Mouse (Mus musculus) CH12.LX (cell line): ENCODE results near the gene Lrrc49. TPM values are rescaled to one million over a fixed set of nuclear protein-coding genes. Genes with fewer than 3 reads are reported as not detected.
A peak's percentile ranks its signal among the peaks of the same experiment; 100 is the strongest.

Source experiments
- DNase-seq: peaks from one replicate; pipeline ENCODE4 v3.0.0-alpha.2; 2013; ENCODE audit errors: extremely low read depth
- H3K27ac ChIP-seq: 2 replicates; pipeline ENCODE4 v1.5.1; 2012; ENCODE audit warnings: low read depth, mild to moderate bottlenecking, control low read depth, moderate library complexity; ENCODE audit not compliant: insufficient read depth
- H3K27me3 ChIP-seq: replicated peaks from 2 replicates; pipeline ENCODE3; 2012; ENCODE audit warnings: inconsistent platforms
- H3K36me3 ChIP-seq, 2 experiments: replicated peaks in 1 of 2; 2 replicates each; pipeline versions ENCODE3 to v1.6.1; 2012; ENCODE audit warnings: inconsistent platforms in 1 of 2, low read length in 1 of 2, mild to moderate bottlenecking in 1 of 2, mixed read lengths in 1 of 2, moderate library complexity in 1 of 2; ENCODE audit not compliant: control insufficient read depth in 1 of 2, insufficient read depth in 1 of 2
- H3K4me1 ChIP-seq, 2 experiments: 2 replicates each; pipeline ENCODE4 v1.6.1; 2012; ENCODE audit warnings: inconsistent platforms in 1 of 2, moderate library complexity in 1 of 2; ENCODE audit not compliant: insufficient read depth in 2 of 2, control insufficient read depth in 1 of 2
- H3K4me2 ChIP-seq: 2 replicates; pipeline ENCODE4 v1.6.1; 2012; ENCODE audit warnings: low read depth, mild to moderate bottlenecking, control low read depth; ENCODE audit not compliant: poor library complexity, insufficient read depth, severe bottlenecking
- H3K4me3 ChIP-seq, 3 experiments: fragments of 150-350 bp in 1 of 3; sonication (generic) in 1 of 3; replicated peaks in 1 of 3; 2 replicates each; pipeline versions ENCODE3 to v1.5.1; 2011 to 2012; ENCODE audit warnings: low read depth in 2 of 3, low read length in 2 of 3, mild to moderate bottlenecking in 2 of 3, moderate library complexity in 2 of 3, control low read depth in 1 of 3, improper control_type of control experiment in 1 of 3, inconsistent platforms in 1 of 3, mixed read lengths in 1 of 3; ENCODE audit not compliant: poor library complexity in 1 of 3
- H3K79me2 ChIP-seq: replicated peaks from 2 replicates; pipeline ENCODE4 v1.6.1; 2012; ENCODE audit warnings: mild to moderate bottlenecking, moderate library complexity; ENCODE audit not compliant: control insufficient read depth, poor library complexity, insufficient read depth, severe bottlenecking; ENCODE audit errors: extremely low read depth
- H3K9ac ChIP-seq: 2 replicates; pipeline ENCODE4 v1.6.1; 2012; ENCODE audit warnings: low read depth, mild to moderate bottlenecking, control low read depth, moderate library complexity; ENCODE audit not compliant: insufficient read depth
- H3K9me3 ChIP-seq: replicated peaks from 2 replicates; pipeline ENCODE3; 2012; ENCODE audit warnings: low read length, inconsistent platforms, mixed read lengths
- BHLHE40 ChIP-seq: IDR thresholded peaks from 2 replicates; pipeline ENCODE4 v1.6.1; 2011; ENCODE audit warnings: mild to moderate bottlenecking, low read depth, low read length, improper control_type of control experiment
- GABPA ChIP-seq: IDR thresholded peaks from 2 replicates; pipeline ENCODE4 v1.6.1; 2012; ENCODE audit warnings: low read depth, low read length, improper control_type of control experiment, inconsistent platforms; ENCODE audit not compliant: insufficient replicate concordance
- JUND ChIP-seq: conservative IDR thresholded peaks from 2 replicates; pipeline ENCODE4 v1.6.1; 2011; ENCODE audit warnings: low read depth, low read length, improper control_type of control experiment
- KAT2A ChIP-seq: IDR thresholded peaks from 2 replicates; pipeline ENCODE4 v1.6.1; 2012; ENCODE audit warnings: low read length, improper control_type of control experiment, inconsistent platforms; ENCODE audit not compliant: insufficient replicate concordance
- MAFK ChIP-seq: IDR thresholded peaks from 2 replicates; pipeline ENCODE4 v1.6.1; 2011; ENCODE audit warnings: low read length, improper control_type of control experiment; ENCODE audit not compliant: insufficient replicate concordance
- MAX ChIP-seq: IDR thresholded peaks from 2 replicates; pipeline ENCODE4 v1.6.1; 2011; ENCODE audit warnings: low read length, improper control_type of control experiment
- MAZ ChIP-seq: IDR thresholded peaks from 2 replicates; pipeline ENCODE4 v1.6.1; 2012; ENCODE audit warnings: low read depth, mild to moderate bottlenecking, inconsistent platforms, low read length, improper control_type of control experiment, moderate library complexity
- MXI1 ChIP-seq: IDR thresholded peaks from 2 replicates; pipeline ENCODE4 v1.6.1; 2011; ENCODE audit warnings: mild to moderate bottlenecking, low read depth, low read length, improper control_type of control experiment
- MYC ChIP-seq: IDR thresholded peaks from 2 replicates; pipeline ENCODE4 v1.6.1; 2011; ENCODE audit warnings: low read depth, mild to moderate bottlenecking, improper control_type of control experiment, low read length
- NRF1 ChIP-seq: IDR thresholded peaks from 2 replicates; pipeline ENCODE4 v1.6.1; 2014; ENCODE audit warnings: low read depth, mild to moderate bottlenecking, inconsistent platforms, low read length, improper control_type of control experiment, moderate library complexity
- POLR2AphosphoS2 ChIP-seq: IDR thresholded peaks from 2 replicates; pipeline ENCODE4 v1.6.1; 2011; ENCODE audit warnings: low read depth, low read length, improper control_type of control experiment
- SIN3A ChIP-seq: IDR thresholded peaks from 2 replicates; pipeline ENCODE4 v1.6.1; 2012; ENCODE audit warnings: low read length, improper control_type of control experiment, inconsistent platforms
- USF2 ChIP-seq: conservative IDR thresholded peaks from 2 replicates; pipeline ENCODE4 v1.6.1; 2011; ENCODE audit warnings: low read depth, low read length, improper control_type of control experiment
- ZC3H11A ChIP-seq: IDR thresholded peaks from 2 replicates; pipeline ENCODE4 v1.6.1; 2012; ENCODE audit warnings: low read depth, mild to moderate bottlenecking, inconsistent platforms, low read length, improper control_type of control experiment
- ZKSCAN1 ChIP-seq: IDR thresholded peaks from 2 replicates; pipeline ENCODE4 v1.6.1; 2012; ENCODE audit warnings: low read depth, inconsistent platforms, low read length, improper control_type of control experiment, borderline replicate concordance
- ZMIZ1 ChIP-seq: IDR thresholded peaks from 2 replicates; pipeline ENCODE4 v1.6.1; 2012; ENCODE audit warnings: low read depth, mild to moderate bottlenecking, inconsistent platforms, low read length, improper control_type of control experiment
- ZNF384 ChIP-seq: IDR thresholded peaks from 2 replicates; pipeline ENCODE4 v1.6.1; 2012; ENCODE audit warnings: low read depth, low read length, improper control_type of control experiment, inconsistent platforms
- dilution Hi-C: fragments of 300-500 bp; cut with MboI; formaldehyde crosslinking; loops from 2 replicates; pipeline ENCODE4 v1.14.3; 2020; ENCODE audit warnings: low sequenced_read_pairs; ENCODE audit not compliant: extremely low pct_unique_long_range_greater_than_20kb, extremely low pct_ligation_motif_present
- in situ Hi-C: fragments of 300-500 bp; cut with MboI; formaldehyde crosslinking; loops from 3 replicates; pipeline ENCODE4 v1.14.3; 2019; ENCODE audit warnings: low sequenced_read_pairs, low pct_ligation_motif_present, low pct_unique_long_range_greater_than_20kb, mixed read lengths
- polyA plus RNA-seq: library from polyadenylated mRNA; unstranded; fragments of >175 nt; gene quantifications from 2 replicates; pipeline ENCODE4 v1.2.1, GENCODE M21; 2012; ENCODE audit warnings: low read depth; ENCODE audit not compliant: insufficient read length
- total RNA-seq, 2 experiments: library from RNA; depleted of rRNA; stranded (reverse); fragments of 300-350 nt in 1 of 2; fragments of >200 nt in 1 of 2; gene quantifications; 2 replicates each; pipeline ENCODE4 v1.2.3; 2012 to 2014

Lrrc49 gene
- total and polyA plus RNA-seq, 3 experiments = 3.1 to 6.6 (median 6.2) TPM

GRCm38 (mm10) chr9:60653582-60653981 lies 34.4 kb downstream of the Lrrc49 start:
- DNase-seq = no peak
- H3K27ac ChIP-seq = no peak overlapping the region

DNA sequence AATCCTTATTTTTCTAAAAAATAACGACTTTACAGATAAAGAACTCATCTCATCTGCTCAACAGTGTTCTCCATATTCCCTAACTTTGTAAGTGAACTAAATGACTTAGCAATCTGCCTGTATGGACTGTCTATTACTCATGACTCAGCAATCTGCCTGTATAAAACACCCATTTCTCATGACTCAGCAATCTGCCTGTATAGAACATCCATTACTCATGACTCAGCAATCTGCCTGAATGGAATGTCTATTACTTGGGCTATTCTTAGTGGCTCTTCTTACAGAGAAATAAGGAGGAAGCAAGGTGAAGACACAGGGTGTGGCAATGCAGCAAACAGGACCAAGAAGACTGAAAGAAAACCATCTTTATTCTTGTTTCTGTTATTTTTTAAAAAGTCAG lies 34.8 kb downstream of the Lrrc49 start:
- Histone ChIP-seq H3K9ac (no peak overlapping the region), H3K4me2 (no peak overlapping the region), H3K9me3 (no peaks in the 10 kb centered on the region), H3K36me3 (peaks cover 0 to 2% of the 10 kb centered on the region in 2 experiments), H3K27ac (no peak overlapping the region), H3K27me3 (no peaks in the 10 kb centered on the region), H3K4me1 (peaks cover 0 to 3% of the 10 kb centered on the region in 2 experiments; a peak in 1 of 4 replicates), H3K4me3 (no peak overlapping the region), H3K79me2 (no peaks in the 10 kb centered on the region)
- in situ Hi-C loops (no loop called here), dilution Hi-C loops (no loop called here)
- TF ChIP-seq MYC (no peak), MAFK (peak; percentile 81; the same call in 1 of the 2 replicates), USF2 (no peak)
- DNase-seq = peak; percentile 6

More at GRCm38 (mm10) chr9:60653582-60653981, 34.4 kb downstream of the Lrrc49 start:
- Histone ChIP-seq H3K4me2 (no peak overlapping the region), H3K9ac (no peak overlapping the region), H3K27me3 (no peaks in the 10 kb centered on the region), H3K4me1 (peaks cover 0 to 3% of the 10 kb centered on the region in 2 experiments; a peak in 1 of 4 replicates), H3K9me3 (no peaks in the 10 kb centered on the region), H3K79me2 (no peaks in the 10 kb centered on the region), H3K4me3 (no peak overlapping the region), H3K36me3 (peaks cover 0 to 2% of the 10 kb centered on the region in 2 experiments)
- dilution Hi-C loops (no loop called here), in situ Hi-C loops (no loop called here)
- TF ChIP-seq MXI1 = no peak
- no peak for TF ChIP-seq MAZ

DNA sequence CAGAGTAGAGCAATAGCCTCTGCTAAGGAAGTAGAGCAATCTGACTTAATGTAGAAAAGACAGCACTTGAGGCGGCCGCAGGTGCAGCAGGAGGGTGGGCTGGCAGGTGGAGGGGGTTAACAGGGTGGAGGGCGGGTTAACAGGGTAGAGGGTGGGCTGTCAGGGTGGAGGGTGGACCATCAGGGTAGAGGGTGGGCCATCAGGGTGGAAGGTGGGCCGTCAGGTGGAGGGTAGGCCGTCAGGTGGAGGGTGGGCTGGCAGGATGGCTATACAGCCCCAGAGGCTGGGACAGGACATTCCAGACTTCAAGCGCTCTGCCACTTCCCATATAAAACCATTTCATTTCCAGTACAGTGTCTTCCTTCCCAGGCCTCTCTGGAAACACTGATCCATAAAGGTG lies 37.7 kb downstream of the Lrrc49 start:
- Histone ChIP-seq H3K9ac (no peak overlapping the region), H3K36me3 (peaks cover 0 to 2% of the 10 kb centered on the region in 2 experiments), H3K79me2 (no peaks in the 10 kb centered on the region), H3K27me3 (no peaks in the 10 kb centered on the region), H3K27ac (no peak overlapping the region), H3K4me2 (no peak overlapping the region), H3K4me3 (no peak overlapping the region)
- dilution Hi-C loops = no loop called here
- no peak for DNase-seq
- TF ChIP-seq ZNF384 (no peak), MAZ (no peak), ZC3H11A (no peak), KAT2A (no peak), POLR2AphosphoS2 (no peak), MXI1 (no peak), ZMIZ1 (no peak), SIN3A (no peak), MYC (no peak), ZKSCAN1 (no peak), MAFK (no peak), NRF1 (no peak), BHLHE40 (no peak), JUND (no peak), MAX (no peak), GABPA (no peak)
- TF ChIP-seq, all 38 proteins: peak for 0
- H3K9me3 ChIP-seq = no peaks in the 10 kb centered on the region
- in situ Hi-C loops = no loop called here
- peaks cover 0 to 3% of the 10 kb centered on the region in 2 experiments; a peak in 1 of 4 replicates for H3K4me1 ChIP-seq
